Mouse (Mus musculus) spleen, postnatal 4 days (tissue): ENCODE data around the gene Aplf.
"Not testable (repeated sequence)": the region's sequence is repeated elsewhere in the genome, so short reads cannot be mapped to it uniquely, and the experiment has no call there.

ENCODE experiments used
- DNase-seq, 2 experiments: peaks; one replicate each; pipeline ENCODE4 v3.0.0; 2022; ENCODE audit warnings: low spot score in 2 of 2

Gene Aplf

DNA sequence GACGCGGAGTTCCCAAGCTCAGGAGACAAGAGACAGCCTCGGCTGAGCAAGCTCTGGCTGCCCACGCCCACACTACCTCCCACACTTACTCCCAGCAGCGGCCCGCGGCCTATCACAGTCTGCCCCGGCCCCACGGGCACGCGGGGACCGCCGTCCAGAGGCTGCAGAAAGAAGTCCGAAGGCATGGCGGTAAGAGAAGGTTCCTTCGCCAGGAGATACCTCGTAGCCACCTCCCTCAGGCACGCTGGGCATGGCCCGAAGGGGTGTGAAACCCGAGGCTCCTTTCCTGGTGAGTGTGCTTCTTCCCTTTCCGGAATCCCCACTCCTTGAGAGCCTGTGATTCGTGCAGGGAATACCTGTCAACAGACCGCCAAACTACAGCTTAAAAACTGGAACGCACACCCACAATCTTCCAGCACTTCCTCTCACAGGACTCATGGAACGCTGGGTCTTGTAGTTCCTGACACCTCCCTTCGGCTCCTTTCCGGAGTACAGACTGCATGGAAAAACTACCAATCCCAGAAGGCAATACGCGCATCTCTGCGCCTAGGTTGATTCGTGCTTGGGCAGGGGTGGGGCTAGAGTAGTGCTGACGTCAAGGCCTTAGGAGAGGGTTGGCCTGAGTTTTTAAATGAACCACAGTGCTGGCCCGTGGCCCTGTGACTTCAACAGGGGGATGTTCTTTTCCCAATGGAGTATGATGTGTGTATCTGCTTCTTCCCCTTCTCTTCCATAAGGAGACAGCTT lies at the start of gene Aplf:
Gene Aplf, minus strand, starts transcription at position 423 of the 747 bp plus-strand sequence.
- peak; percentile 86 to 88 for DNase-seq

DNA sequence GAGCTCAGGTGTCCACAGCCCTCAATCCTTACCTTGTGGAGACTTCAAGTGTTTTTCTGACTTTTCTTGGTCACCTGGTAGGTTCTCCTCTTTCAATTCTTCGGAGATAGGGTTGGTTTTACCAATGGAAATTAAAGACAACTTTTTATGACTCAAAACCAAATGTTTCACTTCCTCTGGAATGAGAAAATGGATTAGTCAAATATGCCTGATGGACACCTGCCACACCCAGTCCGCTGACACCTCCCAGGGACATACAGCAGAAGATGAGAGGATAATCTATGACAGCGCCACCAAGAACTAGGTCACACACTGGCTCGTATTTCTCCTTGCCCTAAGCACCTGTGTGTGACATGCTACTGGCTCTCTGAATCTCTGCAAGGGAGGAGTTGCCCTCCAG lies 42.1 kb upstream of the Aplf start:
- DNase-seq: no peak

DNA sequence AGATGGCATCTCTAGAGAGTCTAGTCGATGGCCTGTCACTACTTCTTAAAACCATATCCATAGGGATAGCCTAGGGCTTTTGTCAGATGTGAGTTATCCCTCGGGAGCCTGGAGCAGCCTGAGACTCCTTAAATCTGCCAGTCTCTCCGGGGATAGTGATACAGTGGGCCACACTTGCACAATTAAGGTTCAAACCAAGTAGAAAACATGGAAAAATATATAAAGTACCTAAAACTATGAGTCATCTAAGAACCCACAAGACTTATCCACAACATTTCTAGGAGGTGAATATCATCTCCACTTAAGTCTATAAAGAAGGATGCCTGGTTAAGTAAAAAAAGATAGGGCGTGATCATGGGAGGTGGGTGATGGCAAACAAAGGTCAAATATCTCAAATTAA lies 40.3 kb upstream of the Aplf start:
- no peak for DNase-seq

DNA sequence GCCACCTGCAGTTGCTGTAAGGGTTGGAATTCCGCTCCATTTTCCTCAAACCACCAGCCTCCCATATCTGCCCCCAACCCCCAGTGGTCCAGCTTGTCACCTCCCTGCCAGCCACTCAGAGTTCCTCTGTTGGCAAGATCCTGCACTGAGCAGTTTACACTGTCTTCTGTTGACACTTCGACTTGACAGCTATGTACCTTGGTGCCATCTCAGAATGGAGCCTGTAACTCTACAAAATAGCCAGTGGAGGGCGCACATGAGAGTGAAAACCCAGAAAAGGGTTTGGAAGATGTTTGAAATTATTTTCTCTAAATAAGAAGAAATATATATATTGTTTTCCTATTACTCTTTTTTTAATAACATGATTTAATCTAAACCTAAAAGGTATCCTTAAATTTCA lies 34.3 kb upstream of the Aplf start:
- no peak for DNase-seq

DNA sequence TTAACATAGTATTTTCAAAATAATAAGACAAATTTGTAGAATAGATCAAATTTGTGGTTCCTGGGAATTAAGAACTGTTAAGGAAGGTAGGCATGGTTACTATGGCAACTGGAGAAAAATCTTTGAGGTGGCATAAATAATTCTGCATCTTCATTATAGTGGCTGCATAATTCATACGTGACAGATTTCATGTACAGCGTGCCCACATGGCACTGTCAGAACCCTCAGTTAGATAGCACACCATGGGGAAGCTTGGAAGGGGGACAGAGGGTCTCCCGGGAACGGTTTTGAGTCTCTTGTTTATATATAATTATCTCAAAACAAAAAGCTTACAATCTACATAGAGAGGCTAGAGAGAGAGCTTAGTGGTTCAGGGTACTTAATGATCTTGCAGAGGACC lies 24.6 kb upstream of the Aplf start:
- DNase-seq: no peak

DNA sequence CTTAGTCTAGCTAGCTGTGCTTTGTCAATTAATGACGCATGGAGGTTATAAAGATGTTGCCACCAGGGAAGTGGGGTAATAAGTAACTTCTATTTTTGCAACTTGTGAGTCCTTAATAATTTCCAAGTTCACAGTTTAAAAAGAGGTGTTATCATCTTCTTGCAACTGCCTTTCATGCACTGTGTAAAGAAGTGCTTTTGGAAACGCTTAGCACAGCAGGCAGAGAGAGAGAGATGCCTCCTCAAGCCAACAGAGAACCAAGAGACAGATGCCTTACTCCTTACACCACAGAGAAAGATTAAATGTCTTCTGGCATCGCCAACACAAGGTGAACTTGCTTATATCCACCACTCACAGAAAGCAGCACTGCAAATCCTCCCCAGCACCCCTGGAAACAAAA lies 24.0 kb upstream of the Aplf start:
- no peak for DNase-seq

DNA sequence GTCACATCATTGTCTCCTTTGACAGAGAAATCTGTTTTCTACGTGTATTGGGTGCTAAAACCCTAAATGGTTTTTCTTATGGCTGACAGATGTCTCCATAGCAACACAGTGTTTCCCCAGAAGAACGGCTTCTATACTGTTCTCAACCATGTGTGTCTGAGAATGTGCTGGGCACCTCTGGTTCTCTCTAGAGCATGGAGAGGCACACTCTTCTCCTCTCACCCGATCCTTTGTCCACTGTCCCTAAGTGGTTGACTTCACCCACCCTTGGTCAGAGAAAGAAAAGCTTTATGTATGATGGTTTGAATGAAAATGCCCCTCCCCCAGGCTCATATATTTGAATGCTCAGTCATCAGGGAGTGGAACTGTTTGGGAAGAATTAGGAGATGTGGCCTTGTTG lies 8.4 kb upstream of the Aplf start:
- DNase-seq: no peak

DNA sequence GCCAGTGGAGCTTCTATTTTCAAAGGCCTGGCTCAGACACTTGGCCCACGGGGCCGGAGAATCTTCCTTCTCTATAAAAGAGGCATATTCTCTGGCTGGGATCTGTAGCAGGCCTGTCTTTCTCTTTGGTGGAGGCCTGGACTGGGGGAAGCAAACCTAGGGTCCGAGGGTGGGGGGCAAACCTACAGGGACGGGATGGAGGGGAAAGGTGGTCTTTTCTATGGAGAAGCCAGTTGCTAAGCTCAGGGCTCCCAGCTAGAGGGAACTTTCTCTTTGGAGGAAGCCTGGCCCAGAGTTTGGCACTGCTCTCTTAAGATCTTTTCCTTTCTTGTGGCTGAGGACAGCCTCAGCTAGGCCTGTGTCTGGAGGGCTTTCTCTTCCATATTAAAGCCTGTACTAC lies 668 bp upstream of the Aplf start:
- no peak for DNase-seq

DNA sequence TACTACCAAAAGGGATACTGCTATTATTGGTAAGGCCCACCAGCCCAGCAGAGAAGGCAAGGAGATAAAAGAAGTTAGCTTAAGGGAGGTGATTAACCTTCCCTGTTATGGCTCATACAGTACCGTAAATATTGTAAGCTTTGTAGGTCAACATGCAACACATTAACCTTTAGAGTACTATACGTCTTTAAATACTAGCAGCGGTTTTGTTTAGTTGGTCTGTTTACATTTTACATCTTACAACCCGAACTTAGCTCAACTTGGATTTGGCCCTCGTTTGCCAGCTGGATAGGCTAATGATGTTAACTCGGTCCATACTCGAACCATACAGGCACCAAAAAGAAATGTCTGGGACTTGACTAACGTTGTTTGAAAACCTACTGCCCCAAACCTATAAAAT lies 640 bp downstream of the Aplf start:
- no peak for DNase-seq

DNA sequence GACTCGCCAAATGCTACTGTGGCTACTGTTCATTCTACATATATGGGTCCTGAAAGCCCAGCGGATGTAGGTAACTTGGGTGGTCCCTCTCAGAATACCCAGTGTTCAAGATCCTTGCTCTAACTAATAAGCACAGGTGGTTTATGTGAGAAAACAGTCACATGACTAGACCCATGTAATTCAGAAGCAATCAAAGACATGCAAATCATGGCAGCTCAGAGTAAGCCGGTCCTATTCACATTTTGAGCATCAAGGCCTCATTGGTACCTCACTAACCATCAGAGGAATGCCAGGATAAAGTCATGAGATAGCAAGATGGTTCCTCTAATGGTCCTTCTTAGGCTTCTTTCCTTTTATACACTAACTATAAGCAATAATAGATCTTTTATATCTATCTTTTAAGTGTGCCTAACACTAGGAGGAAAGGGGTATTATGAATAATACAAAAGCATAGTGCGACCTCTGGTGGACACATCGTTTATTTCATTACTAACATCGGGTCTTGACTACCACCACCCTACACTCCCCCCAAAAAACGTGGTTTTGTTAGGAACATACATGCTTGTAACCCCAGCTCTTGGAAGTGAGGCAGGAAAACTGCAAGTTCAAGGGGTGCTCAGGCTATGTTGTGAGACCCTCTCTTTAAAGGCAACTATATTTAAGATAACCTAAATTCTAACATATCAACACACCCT lies 2.0 kb downstream of the Aplf start:
- DNase-seq: peak; percentile 66 to 84

DNA sequence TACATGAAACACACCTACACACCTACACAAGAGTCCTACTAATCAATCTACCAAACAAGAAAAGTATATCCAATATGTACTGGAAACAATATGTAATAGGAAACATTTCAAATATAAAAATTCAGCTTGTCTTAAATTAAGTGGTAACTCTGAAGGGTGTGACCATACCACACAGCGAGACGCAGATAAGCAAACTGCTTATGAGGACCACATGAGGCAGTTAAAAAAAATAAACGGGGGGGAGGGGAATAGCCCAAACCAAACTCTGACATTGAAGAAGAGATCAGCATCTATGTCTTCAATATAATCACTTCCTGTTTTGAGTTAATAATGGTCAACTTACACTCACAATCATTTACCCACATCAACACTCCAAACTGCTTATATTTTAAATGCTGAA lies 3.3 kb downstream of the Aplf start:
- DNase-seq: no peak

DNA sequence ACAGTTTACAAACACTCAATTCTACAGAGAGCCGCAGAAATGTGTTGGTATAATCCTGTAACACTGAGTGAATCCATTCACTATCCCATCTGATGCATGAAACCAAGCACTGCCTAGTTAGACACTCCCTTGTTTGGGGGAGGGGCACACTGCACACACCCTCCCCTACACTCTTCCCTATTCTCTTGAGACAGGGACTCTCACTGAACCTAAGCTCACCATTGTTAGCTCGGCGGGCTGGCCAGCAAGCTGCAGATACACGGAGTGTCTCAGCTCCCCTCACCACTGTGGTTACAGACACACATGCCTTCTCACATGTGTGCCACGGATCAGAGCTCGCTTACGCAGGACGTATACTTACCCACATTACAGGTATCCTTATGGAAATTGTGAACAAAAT lies 4.2 kb downstream of the Aplf start:
- no peak for DNase-seq

DNA sequence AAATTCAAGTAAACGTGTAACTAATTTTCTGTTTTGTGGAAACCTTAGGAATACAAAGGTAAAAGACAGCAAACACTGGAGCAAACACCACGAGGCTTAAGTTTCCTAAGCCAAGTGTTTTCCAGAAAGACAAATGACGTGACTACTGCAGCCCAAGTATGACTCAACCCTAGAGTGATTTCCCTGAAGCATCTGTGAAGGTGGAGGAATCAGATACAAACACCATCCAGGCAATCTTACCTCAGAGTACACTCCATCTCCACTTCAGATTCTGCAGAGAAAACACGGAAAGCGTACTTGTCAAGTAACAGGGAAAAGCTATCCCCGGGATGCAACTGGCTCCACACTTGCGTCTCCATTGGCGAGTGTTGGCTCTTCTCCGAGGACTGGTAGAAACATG lies 8.5 kb downstream of the Aplf start:
- no peak for DNase-seq

DNA sequence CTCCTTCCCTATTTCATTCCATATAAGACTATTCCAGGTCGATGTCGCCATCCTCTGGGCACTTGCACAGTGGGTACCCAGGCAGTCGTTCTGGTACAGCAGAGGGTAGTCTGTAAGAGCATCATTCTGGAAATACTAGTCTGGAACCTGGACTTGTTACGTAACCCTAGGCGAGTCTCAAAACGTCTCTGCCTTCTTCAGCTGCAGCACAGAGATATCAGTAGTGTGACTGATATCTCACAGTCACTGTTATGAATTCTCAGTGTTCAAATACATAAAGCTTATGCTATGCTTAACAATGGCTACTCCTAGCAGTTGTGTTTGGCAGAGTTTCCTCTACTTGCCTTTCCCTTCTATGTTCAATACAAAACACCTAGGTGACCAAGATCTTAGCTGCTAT lies 9.8 kb downstream of the Aplf start:
- no peak for DNase-seq

DNA sequence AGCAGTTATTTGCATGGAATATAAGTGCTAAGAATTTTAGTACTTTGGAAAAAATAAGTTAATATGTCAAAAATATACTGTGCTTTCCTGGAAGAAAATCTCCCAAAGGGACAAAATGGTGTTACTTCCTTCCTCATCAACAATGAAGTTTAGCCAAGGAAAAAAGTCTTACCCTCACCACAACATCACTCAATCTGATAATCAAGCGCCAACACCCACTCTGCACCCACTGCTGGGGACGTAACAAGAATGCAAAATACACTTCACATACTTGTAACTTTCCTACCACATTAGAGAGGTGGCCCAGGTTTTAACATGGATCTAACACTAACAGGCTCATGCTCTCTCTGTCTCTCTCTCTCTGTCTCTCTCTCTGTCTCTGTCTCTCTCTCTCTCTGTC lies 10.3 kb downstream of the Aplf start:
- DNase-seq: no peak

DNA sequence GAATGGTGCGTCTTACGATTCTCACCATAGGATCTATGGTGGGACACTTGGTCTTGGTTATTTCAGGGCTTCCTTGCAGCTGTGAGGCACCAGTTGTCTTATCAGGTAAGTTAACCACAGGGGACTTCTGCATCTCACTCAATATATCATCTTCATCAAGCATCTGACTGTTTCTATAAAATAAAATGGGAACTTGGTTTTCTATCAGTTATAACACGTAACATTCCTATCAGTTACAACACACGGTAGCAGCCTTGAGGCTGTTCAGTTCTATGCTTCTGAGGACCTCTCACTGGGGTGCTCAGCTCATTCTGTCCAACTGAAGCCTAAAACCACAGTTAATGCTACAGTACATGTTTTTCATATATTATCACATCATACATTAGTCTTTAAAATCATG lies 13.2 kb downstream of the Aplf start:
- no peak for DNase-seq

DNA sequence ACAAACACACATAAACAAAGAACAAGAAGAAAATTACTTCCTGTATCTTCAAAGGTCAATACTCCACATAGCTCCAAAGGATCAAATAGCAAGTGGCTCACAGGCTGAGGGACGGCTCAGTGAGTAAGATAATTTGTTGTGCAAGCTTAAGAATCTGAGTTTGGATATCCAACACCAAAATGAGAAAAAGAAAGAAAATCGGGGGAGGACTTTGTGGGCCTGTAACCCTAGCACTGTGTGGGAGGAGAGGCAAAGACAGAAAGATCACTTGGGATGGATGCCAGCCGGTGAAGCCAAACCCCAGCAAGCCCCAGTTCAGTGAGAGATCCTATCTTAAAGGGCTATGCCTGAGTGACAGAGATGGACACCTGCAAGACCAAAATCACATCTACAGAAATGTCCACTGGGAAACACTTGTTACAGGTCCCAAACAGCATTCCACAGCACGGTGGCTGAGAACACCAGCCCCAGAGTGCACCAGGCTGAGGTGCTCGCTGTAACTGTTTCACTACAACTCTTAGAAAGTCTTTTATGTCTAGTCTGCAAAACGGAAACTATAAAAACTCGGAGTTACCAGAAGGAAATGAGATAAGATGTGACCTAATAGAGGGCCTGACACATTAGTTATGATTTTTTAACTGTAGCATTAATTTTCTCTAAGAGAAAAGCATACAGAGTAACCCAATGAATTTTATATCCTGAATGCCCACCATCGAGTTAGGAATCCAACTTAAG lies 17.9 kb downstream of the Aplf start:
- DNase-seq: no peak

DNA sequence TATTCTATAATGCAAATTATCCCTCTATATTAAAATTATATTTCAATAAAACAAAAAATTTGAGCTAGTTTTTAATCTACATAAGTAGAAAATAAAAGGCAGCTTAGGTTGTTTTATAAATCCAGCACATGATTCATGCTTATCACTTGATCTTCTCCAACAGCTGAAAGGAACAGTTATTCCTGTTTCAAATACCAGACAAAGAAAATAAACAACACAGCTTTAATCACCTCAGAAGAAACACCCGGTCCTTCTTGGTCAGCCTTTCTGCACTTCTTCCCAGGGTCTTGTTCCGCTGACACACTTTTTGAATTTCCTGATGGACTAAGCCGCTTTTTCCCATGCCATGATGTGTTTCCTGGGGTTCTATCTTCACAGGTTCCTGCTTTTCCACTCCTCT lies 18.5 kb downstream of the Aplf start:
- no peak for DNase-seq

DNA sequence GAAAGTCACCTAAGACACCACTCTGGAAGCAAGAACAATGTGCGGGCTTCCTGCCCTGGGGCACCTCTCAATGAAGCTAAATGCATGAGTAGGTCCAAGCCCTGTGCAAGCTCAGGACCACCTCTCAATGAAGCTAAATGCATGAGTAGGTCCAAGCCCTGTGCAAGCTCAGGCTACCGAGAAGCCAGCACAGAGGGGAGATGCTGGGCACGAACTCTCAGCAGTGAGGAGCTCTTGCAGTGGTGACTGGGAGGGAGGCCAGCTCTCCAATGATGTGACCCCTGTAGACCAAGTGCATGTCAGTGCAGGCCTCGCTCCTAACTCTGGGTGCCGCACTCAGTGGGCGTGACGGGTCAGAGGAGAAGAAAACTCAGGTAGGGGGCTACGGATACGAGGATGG lies 19.3 kb downstream of the Aplf start:
- DNase-seq: no peak

DNA sequence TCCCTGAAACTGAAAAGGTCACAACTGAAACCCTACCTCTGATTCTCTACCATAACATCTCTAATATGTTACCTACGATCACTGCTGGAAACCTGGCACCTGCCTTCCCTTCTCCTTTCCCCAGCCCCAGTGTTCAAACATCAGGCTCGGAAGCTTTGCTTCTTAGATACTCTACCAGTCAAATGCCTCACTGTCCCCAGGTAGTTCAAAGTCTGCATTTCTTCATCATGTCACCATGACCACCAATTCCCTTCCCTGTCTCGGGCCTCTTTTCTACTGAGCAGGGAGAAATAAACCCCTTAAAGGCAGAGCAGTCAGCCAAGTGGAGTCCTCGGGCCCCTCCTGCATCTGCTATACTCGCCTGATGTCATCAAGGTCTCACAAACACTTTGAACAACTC lies 20.2 kb downstream of the Aplf start:
- DNase-seq: no peak

DNA sequence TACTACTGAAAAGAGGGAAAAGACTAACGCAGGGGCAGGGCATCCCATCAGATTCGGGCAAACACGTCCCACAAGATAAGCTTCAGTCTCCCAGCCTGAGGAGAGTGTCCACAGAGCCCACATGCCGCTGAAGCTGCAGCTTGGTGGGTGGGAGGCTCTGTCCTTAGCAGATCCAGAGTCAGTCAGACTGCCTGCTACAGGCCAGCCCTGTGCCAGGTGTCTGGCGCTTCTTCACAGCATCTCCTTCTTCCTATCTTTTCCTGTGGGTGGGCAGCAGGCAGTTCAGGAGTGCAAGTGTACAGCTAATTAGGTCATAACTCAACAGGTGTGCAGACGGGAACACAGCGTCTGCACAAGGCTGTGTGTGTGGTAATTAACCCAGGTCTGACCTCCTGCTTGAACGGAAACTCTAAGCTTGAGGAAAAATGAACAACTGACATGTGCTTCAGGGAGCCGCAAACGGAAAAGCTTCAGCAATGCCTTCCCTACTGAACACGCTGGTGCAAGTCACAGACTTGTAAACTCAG lies 33.8 kb downstream of the Aplf start:
- DNase-seq: no peak

DNA sequence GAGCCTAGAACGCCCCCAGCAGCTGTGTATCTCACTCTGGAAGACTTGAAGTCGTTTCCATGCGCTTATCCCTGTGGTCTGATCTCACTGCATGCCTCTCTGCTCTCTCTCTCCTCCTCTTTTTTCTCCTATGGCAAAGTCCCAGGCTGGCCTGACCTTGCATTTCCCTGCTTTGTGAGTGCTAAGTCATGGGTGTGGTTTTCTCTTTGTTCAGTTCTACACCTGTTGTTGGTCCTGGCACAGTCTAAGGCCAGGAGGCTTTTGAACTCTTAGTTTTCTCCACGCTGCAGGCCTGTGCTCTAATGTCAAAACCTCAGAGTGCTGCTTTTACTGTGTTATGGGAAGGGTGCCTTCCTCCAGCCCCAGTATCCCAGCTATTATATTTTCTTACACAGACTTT lies 39.8 kb downstream of the Aplf start:
- no peak for DNase-seq

DNA sequence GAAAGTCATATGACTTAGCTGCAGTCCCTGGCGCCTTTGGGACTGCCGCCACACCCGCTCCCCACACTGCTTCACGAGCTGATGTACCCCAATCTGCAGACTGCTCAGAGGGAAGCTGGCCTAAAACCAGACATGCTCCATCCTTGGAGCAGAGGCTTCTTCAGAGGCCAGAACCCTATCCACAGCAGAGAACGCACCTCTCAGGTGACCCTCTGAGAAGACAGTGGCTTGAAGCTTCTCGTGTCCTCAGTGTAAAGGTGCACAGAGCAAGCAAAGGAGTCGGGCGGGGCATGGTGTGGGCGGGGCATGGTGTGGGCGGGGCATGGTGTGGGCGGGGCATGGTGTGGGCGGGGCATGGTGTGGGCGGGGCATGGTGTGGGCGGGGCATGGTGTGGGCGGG lies 43.1 kb downstream of the Aplf start:
- DNase-seq: not testable (repeated sequence)
